Mouse (Mus musculus) right cerebral cortex, postnatal 36 days (tissue): ENCODE measurements around the gene Cabp2.
"Not testable (repeated sequence)": the region's sequence is repeated elsewhere in the genome, so short reads cannot be mapped to it uniquely, and the experiment has no call there.

Source experiments
- DNase-seq, 2 experiments: peaks; one replicate each; pipeline ENCODE4 v3.0.0; 2022; ENCODE audit warnings: low spot score in 2 of 2, mixed read lengths in 1 of 2

The Cabp2 gene

DNA sequence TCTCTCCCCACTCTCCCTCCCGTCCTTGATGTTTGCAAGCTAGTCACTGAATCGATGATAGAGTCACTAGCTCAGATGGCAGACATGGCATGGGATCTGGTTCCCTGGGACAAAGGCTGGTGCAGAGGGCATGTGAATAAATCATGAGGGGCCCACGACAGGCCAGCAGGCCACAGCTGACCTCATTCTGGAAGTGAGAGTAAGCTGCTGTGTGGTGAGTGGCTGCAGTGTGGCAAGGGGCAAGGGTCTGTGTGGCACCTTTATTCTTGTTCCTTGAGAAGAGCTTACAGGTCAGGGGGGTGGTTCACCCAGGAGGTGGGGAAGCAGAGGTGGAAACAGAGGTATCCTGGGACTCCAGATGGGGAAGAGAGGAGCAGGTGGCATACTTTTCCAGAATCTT, at the start of gene Cabp2:
TSS of gene Cabp2 (plus strand) at position 185 of the 400 bp plus-strand sequence.
- no peak for DNase-seq

DNA sequence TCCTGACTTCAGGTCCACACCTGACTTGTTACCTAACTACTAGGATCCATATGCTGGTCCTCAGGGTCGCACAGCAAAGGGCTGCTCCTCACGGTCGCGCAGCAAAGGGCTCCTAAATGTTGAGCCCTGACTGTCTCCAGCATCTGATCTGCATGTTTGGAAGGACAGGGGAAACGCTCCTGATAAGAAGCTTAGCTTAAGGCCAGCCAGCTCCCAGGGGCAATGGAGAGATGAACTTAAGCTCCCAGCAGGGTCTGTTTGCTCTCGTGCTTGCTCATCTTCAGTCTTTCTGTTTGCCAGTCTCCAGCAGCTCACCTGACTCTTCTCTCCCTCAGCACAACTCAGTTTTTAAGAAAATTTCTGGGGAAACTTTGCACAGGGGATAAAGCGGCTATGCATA, 48.7 kb upstream of the Cabp2 start:
- no peak for DNase-seq

DNA sequence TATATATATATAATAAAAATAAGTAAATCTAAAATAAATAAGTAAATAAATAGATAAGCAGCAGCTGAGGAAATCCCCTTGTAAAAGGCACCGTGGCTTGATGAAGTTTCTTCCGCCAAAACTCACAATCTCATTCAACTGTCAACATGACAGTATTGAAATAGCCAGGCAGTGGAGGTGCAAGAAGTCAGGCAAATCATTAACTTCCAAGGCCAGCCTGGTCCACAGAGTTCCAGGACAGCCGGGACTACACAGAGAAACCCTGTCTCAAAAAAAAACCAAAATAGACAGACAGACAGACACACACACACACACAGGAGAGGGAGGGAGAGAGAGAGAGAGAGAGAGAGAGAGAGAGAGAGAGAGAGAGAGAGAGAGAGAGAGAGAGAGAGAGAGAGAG, 48.1 kb upstream of the Cabp2 start:
- no peak for DNase-seq

DNA sequence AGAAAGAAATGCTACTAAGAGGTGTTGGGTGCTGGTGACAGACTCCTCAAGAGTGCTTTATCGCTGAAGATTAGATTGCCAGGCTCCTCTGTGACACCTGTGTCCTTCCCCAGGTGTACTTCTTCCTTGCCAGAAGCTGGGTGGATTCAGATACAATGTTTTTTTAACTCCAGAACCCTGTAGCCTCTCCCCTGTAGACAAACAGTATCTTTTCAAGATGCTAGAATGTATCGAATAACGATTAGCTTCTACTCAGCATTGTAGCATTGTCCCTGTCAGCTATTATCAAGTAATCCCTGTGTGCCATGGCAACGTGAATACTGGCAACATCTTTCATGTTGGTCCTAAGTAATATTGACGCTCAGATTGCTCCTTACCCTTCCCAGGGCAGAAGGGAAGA, 47.6 kb upstream of the Cabp2 start:
- no peak for DNase-seq

DNA sequence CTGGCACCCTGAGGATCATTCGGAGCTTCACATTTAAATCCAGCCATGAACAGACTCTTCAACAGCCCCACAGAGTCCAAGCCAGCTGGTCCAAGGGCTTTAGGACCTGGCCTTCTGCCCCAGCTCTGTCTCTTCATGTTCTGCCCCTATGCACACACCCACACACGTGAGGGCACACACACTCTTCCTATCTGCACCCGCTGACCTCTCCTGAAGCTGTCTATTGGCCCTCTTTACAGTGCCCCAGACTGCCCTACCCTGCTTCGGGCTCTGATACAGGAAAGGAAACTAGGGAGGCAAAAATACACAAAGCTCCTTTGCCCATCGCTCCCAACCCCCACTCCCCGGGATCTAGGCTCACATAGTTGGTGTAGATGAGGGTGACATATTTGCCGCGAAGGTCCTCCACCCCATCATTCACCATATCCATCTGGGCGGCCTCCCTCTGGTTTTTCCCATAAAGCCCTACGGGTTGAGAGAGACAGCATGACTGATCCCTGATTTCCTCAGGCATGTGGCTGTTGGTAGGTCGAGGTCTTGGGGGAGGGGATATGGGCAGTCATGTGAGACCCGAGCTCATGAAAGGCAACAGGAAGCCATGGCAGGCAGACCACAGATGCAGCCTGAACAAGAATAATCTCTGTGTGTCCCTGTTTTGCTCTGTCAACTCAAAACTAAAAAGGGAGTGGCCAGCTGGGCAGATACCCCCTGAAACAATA, 44.9 kb upstream of the Cabp2 start:
- DNase-seq, result no peak

DNA sequence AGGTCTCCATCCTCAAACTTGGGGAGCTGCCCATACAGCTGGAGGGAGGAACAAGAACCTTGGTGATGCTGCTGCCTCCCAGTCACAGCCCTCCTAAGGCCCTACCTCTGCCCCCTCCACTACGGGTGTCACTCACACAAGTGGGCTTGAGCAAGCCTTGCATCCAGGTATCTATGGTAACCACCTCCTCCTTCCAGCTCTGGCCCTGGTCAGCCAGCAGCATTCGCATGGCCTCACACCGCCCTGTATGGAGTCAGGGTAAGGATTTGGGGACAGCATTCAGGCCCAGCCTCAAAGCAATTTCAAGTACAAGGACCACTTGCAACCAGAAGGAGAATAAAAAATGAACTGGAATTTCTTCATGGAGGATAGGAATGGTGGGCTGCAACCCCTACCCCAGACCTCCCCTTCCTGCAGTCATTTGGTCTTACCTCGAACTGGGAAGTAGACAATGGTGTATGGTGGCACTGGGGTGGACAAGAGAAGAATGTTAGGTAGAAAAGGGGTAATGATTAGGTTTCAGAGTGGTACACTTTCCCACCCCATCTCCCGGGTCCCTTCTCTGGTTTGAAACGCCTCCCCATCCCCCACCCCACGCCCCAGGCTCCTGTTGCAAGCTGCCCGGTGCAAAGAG, 44.1 kb upstream of the Cabp2 start:
- DNase-seq, result not testable (repeated sequence)

DNA sequence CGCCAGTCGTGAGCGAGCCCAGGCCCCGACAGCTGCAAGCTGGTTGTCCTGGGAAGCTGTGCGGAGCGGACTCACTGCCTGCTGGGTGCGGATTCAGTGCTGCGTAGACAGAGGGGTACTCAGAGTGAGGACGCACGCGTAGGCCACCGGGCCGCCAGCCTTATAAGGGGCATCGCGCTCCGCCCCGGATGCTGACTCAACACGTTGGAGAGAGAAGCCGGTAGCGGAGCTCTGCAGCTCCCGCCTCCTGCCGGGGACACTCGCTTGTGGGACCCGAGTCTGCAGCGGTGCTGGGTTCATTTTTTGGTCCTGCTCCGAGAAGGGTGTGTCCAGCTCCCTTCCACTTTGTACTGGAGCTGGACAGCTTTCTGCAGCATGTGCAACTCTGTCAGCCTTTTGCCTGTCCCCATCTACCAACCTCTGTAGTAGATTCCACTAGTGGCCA, 43.6 kb upstream of the Cabp2 start, which contains the start of gene Gstp1:
TSS of gene Gstp1 (minus strand) at position 198 of the 445 bp plus-strand sequence.
- peak; percentile 81 to 87 for DNase-seq

DNA sequence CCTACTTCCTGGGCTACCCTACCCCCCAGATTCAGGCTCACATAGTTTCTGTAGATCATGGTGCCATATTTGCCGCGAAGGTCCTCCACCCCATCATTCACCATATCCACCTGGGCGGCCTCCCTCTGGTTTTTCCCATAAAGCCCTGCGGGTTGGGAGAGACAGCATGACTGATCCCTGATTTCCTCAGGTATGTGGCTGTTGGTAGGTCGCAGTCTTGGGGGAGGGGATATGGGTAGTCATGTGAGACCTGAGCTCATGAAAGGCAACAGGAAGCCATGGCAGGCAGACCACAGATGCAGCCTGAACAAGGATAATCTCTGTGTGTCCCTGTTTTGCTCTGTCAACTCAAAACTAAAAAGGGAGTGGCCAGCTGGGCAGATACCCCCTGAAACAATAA, 40.4 kb upstream of the Cabp2 start:
- not testable (repeated sequence) for DNase-seq

DNA sequence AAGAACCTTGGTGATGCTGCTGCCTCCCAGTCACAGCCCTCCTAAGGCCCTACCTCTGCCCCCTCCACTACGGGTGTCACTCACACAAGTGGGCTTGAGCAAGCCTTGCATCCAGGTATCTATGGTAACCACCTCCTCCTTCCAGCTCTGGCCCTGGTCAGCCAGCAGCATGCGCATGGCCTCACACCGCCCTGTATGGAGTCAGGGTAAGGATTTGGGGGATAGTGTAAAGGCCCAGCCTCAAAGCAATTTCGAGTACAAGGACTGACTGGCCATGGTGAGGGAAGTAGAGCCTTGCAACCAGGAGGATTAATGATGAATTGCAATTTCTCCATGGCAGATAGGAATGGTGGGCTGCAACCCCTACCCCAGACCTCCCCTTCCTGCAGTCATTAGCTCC, 39.9 kb upstream of the Cabp2 start:
- not testable (repeated sequence) for DNase-seq

DNA sequence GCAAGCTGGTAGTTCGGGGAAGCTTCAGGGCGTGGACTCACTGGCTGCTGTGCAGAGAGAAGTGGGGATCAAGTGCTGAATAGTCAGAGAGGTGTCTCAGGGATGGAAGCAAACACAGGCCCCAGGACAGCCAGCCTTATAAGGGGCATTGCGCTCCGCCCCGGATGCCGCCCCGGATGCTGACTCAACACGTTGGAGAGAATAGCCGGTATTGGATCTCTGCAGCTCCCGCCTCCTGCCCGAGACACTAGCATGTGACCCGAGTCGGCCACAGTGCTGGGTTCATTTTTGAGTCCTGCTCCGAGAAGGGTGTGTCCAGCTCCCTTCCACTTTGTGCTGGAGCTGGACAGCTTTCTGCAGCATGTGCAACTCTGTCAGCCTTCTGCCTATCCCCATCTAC, 39.3 kb upstream of the Cabp2 start:
- DNase-seq, result no peak

DNA sequence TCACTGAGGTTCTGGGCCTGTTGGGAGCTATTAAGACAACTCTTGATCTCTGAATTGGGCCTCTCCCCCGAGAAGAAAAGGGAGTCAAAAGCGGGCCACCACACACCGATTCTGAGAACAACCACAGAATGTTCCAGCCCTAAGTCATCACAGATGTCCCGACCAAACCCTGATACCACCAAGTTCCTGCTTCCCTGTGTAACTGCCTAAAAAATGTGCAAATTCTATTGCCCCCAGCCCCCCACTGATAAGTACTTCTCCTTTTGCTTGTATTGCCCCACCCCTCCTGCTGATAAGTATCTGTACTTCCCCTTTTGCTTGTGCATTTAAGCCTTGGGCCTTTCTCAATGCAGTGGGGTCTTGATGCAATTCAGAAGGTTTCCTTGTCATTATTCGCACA, 37.3 kb upstream of the Cabp2 start:
- not testable (repeated sequence) for DNase-seq

DNA sequence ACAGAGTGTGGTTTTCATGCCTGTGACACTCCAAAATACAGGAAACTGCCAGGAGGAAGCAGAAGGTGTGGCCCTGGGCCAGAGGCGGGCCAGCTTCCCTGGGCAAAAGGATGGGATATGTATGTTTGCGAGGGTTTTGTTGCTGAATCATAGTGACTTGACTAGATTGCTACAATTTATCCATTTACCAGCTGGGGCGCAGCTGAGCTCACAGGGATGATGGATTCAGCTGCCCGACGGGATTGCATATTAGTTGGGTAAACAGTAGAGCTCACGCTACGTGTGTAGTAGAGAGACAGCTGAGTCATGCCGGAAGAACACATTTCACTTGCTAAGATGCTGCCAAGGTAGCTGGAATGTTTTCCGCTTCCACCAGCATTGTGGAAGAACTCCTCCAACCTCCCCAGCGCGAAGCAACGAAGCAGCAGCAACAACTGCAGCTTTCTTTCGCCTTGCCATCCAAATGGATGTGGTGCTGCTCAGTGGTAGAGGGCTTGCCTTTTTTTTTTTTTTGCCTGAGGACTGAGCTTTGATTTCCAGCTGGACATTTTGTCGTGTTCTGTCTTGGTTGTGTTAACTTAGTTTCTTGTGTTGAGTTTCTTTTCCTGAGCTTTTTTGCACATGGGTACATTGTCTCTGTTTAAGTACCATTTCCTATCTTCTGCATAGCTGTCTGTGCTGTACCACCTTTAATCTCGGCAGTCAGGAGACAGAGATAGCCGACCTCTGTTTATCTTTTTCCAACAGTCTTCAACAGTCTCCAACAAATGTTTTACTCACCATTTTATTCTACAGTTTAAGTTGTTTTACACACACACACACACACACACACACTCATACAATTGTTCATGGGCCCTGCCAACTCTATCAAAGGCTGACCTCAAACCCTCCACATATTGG, 35.2 kb upstream of the Cabp2 start, which contains the start of gene Gstp2:
TSS of gene Gstp2 (minus strand) at position 58 of the 900 bp plus-strand sequence.
- DNase-seq, result peak; percentile 76 to 79

DNA sequence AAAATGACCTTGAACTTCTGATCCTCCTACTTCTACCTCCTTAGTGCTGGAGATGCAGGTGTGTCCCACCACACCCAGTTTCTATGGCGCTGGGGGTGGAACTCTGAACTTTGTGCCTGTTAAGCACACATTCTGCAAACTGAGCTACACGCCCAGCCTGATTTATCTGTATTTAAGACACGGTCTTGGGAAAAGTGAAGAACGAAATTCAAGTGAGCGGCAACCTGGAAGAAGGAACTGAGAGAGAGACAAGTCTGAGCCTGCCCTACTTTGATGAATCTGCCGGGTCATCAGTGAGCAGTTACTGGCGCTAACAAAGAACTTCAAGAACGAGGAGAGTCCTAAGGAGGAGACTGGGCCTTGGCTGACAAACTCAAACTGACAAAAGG, 34.5 kb upstream of the Cabp2 start:
- DNase-seq, result no peak

DNA sequence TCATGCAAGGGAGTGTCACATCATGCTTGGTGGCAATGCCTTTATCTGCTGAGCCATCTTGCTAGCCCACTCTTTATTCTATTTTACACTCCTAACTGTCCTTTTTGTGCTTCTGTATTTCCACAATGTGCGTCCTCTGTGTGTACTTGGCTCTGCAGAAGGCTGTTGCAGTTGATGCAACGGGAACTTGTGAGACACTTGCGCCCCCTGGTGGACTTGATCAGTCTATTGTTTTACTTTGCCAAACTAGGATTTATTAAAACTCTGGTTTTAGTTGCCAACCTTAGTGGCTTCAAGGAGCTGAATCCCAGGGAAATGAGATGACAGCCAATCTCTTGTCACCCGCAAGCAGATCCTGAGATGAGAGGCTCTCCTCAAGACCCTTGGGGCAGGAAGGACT, 33.5 kb upstream of the Cabp2 start:
- DNase-seq, result peak; percentile 34 to 41

DNA sequence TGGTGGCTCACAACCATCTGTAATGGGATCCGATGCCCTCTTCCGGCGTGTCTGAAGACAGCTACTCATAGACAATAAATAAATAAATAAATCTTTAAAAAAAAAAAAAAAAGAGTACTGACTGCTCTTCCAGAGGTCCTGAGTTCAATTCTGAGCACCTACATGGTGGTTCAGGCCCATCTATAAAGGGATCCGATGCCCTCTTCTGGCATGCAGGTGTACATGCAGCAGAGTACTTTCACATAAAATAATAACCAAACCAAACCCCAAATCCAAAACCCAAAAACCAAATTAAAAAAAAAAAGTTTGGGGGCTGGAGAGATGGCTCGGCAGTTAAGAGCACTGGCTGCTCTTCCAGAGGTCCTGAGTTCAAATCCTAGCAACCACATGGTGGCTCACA, 32.3 kb upstream of the Cabp2 start:
- DNase-seq, result not testable (repeated sequence)

DNA sequence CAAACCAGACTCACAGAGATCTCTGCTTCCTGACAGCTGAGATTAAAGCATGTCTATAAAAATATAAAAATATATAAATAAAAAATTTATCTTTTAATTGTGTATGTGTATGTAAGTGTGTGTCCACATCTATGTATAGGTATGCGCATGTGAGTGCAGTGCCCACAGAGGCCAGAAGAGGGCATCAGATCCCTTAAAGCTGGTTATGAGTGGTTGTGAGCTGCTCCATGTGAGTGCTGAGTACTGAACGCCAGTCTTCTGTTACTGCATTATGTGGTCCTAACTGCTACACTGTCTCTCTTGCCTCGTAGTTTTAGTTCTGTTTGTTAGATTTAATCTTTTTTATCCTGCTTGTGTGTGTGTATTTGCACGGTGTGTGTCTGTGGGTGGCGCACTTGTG, 30.4 kb upstream of the Cabp2 start:
- DNase-seq, result no peak

DNA sequence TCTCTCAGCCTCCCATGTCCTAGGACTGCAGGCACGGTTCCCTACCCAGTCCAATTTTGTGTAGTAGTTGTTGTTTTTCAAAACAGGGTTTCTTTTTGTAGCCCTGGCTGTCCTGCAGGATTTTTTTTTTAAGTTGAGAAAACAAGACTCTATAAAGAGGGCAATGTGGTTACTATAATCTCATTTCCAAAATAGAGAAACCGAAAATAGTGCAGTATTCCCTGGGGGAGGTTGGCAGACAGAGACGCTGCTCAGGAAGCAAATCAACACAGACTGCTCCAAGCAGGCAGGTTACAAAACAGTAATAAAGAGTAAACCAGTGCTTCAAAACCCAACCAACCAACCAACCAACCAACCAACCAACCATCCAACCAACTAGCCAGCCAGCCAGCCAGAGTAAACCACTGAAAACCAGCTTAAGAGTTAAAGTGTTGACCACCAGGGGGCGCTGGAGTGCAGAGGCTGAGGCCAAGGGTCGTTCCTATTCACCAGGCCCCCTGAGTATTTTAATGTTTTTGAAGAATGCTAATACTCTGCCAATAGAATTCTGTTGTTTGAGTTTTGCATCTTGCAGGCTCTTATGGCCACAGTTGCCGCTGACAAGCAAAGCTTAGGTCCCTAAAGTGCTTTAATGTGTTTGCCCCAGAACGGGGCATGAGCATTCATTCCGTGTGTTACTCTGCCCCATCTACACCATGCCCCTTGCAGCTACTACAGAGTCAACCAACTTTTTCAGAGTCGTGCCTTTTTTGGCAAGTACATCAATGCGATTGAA, 29.4 kb upstream of the Cabp2 start:
- DNase-seq, result no peak

DNA sequence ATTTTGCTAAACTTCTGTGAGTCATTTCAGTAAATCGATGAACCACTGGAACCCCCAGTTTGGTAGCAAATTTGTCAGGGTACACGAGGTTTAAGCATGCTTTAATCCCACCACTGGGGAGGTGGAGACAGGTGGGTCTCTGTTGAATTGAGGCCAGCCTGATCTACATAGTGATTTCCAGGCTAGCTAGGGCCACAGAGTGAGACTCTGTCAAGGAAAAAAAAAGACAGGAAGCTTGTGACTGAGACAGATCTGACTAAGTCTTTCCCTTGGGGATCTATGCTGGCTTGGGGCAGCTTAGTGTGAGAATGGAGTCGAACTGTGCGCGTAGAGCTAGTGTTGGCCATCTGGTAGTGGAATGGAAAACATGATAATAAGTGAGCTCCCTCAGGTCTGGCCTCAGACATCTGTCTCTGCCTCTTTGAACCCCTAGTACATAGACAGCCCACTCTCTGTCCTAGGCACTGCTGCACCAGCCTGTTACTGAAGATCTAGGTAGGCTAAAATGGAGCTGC, 28.8 kb upstream of the Cabp2 start:
- DNase-seq, result no peak

DNA sequence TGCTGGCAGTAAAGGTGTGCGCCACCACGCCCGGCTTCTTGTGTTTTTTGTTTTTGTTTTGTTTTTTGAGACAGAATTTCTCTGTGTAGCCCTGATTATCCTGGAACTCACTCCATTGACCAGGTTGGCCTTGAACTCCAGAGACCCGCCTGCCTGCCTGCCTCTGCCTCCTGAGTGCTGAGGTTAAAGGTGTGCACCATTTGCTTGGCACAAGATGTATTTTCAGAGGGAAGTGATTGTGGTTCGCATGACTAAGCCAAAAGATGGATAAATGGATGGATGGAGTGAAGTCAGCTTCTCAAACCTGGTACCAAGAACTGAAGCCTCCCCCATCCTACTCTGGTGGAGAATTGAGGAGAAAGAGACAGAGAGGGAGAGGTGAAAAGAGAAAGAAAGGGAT, 26.8 kb upstream of the Cabp2 start:
- no peak for DNase-seq

DNA sequence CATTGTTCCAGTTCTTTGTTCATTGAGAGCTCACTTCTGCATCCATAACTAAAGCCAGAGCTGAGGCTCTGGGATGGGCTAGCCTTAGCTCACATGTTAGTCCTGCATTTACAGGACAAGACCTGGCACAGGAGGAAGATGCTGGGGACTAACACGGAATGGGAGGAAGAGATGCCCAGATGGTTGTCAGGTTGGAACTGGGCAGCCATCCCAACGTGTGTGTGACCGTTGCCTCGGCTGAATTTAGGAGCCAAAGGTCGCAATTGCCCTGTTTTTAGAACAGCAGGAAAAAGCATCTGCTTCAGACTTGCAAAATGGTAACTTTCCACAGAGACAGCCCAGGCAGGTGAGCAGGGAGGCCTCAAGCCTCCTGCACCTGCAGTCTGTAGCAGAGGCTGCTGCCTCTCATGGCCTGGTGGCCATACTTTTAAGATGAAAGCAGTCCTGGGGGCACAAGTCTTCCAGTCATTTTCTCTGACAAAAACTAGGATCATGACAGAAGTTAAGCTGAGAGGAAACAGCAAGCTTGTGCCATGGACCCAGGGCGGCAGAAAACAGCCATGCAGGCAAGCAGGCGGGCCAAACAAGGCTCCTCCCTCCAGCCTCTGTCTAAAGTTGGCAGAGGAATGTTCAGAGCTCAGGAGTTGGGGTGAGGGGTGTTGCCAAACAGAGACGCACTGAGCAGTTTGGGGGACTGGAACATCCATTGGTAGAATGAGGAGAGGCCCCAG, 26.0 kb upstream of the Cabp2 start:
- no peak for DNase-seq
